Mouse (Mus musculus): Measurements from ENCODE around the gene Fam216a. TPM values are rescaled to one million over a fixed set of nuclear protein-coding genes. Genes with fewer than 3 reads are reported as not detected.
A peak's percentile ranks its signal among the peaks of the same experiment; 100 is the strongest.

Fam216a gene
- polyA plus RNA-seq, 1 experiment from 2014 or later: 55.5 TPM

GRCm38 (mm10) chr5:122390671-122391070 is 18.5 kb upstream of the Fam216a start:
- peaks cover 8% of the 10 kb centered on the region for H3K4me1 ChIP-seq
- no peak overlapping the region for H3K9ac ChIP-seq
- H3K27ac ChIP-seq (replicated peaks): no peak overlapping the region
- no peaks in the 10 kb centered on the region for H3K27me3 ChIP-seq (replicated peaks)
- no peak for ATAC-seq (ENCODE audit: extremely low read depth, insufficient number of reproducible peaks, low FRiP score, low TSS enrichment)
- H3K9me3 ChIP-seq: no peaks in the 10 kb centered on the region
- no peak overlapping the region for H3K4me2 ChIP-seq
- H3K4me3 ChIP-seq: no peak overlapping the region
- H3K36me3 ChIP-seq: peaks cover 10% of the 10 kb centered on the region; the same call in 1 of the 2 replicates

- H3K4me1 ChIP-seq: peaks cover 8% of the 10 kb centered on the region
- no peaks in the 10 kb centered on the region for H3K27me3 ChIP-seq (replicated peaks)
- H3K9ac ChIP-seq: no peak overlapping the region
- H3K9me3 ChIP-seq: no peaks in the 10 kb centered on the region
- H3K36me3 ChIP-seq: peaks cover 7% of the 10 kb centered on the region; the same call in 1 of the 2 replicates
- no peak overlapping the region for H3K4me3 ChIP-seq
- H3K27ac ChIP-seq (replicated peaks): no peak overlapping the region
- WGBS: 84% methylated on average over 5 of the region's 5 CpGs
- H3K4me2 ChIP-seq: no peak overlapping the region
- no peak for ATAC-seq (ENCODE audit: extremely low read depth, insufficient number of reproducible peaks, low FRiP score, low TSS enrichment)
Measured at GRCm38 (mm10) chr5:122390006-122390405, 17.8 kb upstream of the Fam216a start.

GRCm38 (mm10) chr5:122379374-122380155 is 7.4 kb upstream of the Fam216a start:
- ATAC-seq (ENCODE audit: extremely low read depth, insufficient number of reproducible peaks, low FRiP score, low TSS enrichment): no peak
- Histone ChIP-seq H3K36me3 (peaks cover 69% of the 10 kb centered on the region), H3K4me1 (no peaks in the 10 kb centered on the region), H3K9me3 (no peaks in the 10 kb centered on the region), H3K27me3 (replicated peaks) (no peaks in the 10 kb centered on the region), H3K4me3 (no peak overlapping the region), H3K4me2 (no peak overlapping the region), H3K27ac (replicated peaks) (no peak overlapping the region), H3K9ac (no peak overlapping the region)
- 49% methylated on average over 11 of the region's 11 CpGs for WGBS

GRCm38 (mm10) chr5:122378171-122378570 is 6.0 kb upstream of the Fam216a start:
- no peak for ATAC-seq (ENCODE audit: extremely low read depth, insufficient number of reproducible peaks, low FRiP score, low TSS enrichment)
- H3K9me3 ChIP-seq: no peaks in the 10 kb centered on the region
- H3K4me3 ChIP-seq: no peak overlapping the region
- peaks cover 77% of the 10 kb centered on the region for H3K36me3 ChIP-seq
- no peaks in the 10 kb centered on the region for H3K27me3 ChIP-seq (replicated peaks)
- no peak overlapping the region for H3K9ac ChIP-seq
- 90% methylated on average over 12 of the region's 12 CpGs for WGBS
- no peak overlapping the region for H3K27ac ChIP-seq (replicated peaks)
- H3K4me1 ChIP-seq: peaks cover 5% of the 10 kb centered on the region
- no peak overlapping the region for H3K4me2 ChIP-seq

GRCm38 (mm10) chr5:122377101-122377833 is 5.1 kb upstream of the Fam216a start:
- Histone ChIP-seq H3K9me3 (no peaks in the 10 kb centered on the region), H3K27me3 (replicated peaks) (no peaks in the 10 kb centered on the region), H3K9ac (no peak overlapping the region), H3K4me1 (peaks cover 10% of the 10 kb centered on the region), H3K36me3 (peaks cover 71% of the 10 kb centered on the region), H3K27ac (replicated peaks) (no peak overlapping the region), H3K4me3 (no peak overlapping the region), H3K4me2 (no peak overlapping the region)
- WGBS: 83% methylated on average over 4 of the region's 4 CpGs
- ATAC-seq (ENCODE audit: extremely low read depth, insufficient number of reproducible peaks, low FRiP score, low TSS enrichment): no peak

- no peak for ATAC-seq (ENCODE audit: extremely low read depth, insufficient number of reproducible peaks, low FRiP score, low TSS enrichment)
- WGBS: 5% methylated on average over 5 of the region's 5 CpGs
Measured at GRCm38 (mm10) chr5:122372878-122373277, 714 bp upstream of the Fam216a start.

GRCm38 (mm10) chr5:122371591-122372191 is 473 bp downstream of the Fam216a start, which contains the start of gene Gpn3:
TSS of gene Gpn3 (plus strand) at chr5:122371876.
- Histone ChIP-seq H3K36me3 (peaks cover 60% of the 10 kb centered on the region), H3K9ac (peak within 1 kb of the TSS; percentile 89), H3K4me3 (peak within 1 kb of the TSS; percentile 70), H3K4me1 (peaks cover 16% of the 10 kb centered on the region), H3K9me3 (no peaks in the 10 kb centered on the region), H3K4me2 (peak within 1 kb of the TSS; percentile 91), H3K27me3 (replicated peaks) (no peaks in the 10 kb centered on the region), H3K27ac (replicated peaks) (peak within 1 kb of the TSS; percentile 95)
- ATAC-seq (ENCODE audit: extremely low read depth, insufficient number of reproducible peaks, low FRiP score, low TSS enrichment): peak; percentile 47
- WGBS: under 1% methylated on average over 28 of the region's 46 CpGs

More at GRCm38 (mm10) chr5:122372878-122373277, 714 bp upstream of the Fam216a start:
- Histone ChIP-seq H3K9ac (peak overlapping the region; percentile 89), H3K36me3 (peaks cover 55% of the 10 kb centered on the region), H3K27me3 (replicated peaks) (no peaks in the 10 kb centered on the region), H3K4me2 (peak overlapping the region; percentile 91), H3K4me1 (peaks cover 16% of the 10 kb centered on the region), H3K4me3 (peak overlapping the region; percentile 70), H3K9me3 (no peaks in the 10 kb centered on the region), H3K27ac (replicated peaks) (peak overlapping the region; percentile 95)

GRCm38 (mm10) chr5:122354492-122355067 is 17.6 kb downstream of the Fam216a start:
- under 1% methylated on average over 49 of the region's 57 CpGs for WGBS
- H3K9ac ChIP-seq: peak overlapping the region; percentile 98
- no peaks in the 10 kb centered on the region for H3K27me3 ChIP-seq (replicated peaks)
- peaks cover 16% of the 10 kb centered on the region for H3K4me1 ChIP-seq
- peaks cover 17% of the 10 kb centered on the region for H3K36me3 ChIP-seq
- peak overlapping the region; percentile 85 for H3K27ac ChIP-seq (replicated peaks)
- peak; percentile 85 for ATAC-seq (ENCODE audit: extremely low read depth, insufficient number of reproducible peaks, low FRiP score, low TSS enrichment)
- H3K4me3 ChIP-seq: peak overlapping the region; percentile 96
- H3K4me2 ChIP-seq: peak overlapping the region; percentile 88
- no peaks in the 10 kb centered on the region for H3K9me3 ChIP-seq

- Histone ChIP-seq H3K4me3 (peak within 1 kb of the TSS; percentile 96), H3K9ac (peak within 1 kb of the TSS; percentile 98), H3K27me3 (replicated peaks) (no peaks in the 10 kb centered on the region), H3K36me3 (peaks cover 14% of the 10 kb centered on the region), H3K27ac (replicated peaks) (peak within 1 kb of the TSS; percentile 85), H3K4me2 (peak within 1 kb of the TSS; percentile 88), H3K9me3 (no peaks in the 10 kb centered on the region), H3K4me1 (peaks cover 16% of the 10 kb centered on the region)
- WGBS: 2% methylated on average over 51 of the region's 51 CpGs
- ATAC-seq (ENCODE audit: extremely low read depth, insufficient number of reproducible peaks, low FRiP score, low TSS enrichment): peak; percentile 90
Measured at GRCm38 (mm10) chr5:122353807-122354491, 18.2 kb downstream of the Fam216a start, which contains the start of the genes Rad9b and Vps29. TSS of gene Rad9b (minus strand) at chr5:122354233. TSS of gene Vps29 (plus strand) at chr5:122354369.

GRCm38 (mm10) chr5:122345777-122346176 is 26.4 kb downstream of the Fam216a start:
- H3K4me3 ChIP-seq: no peak overlapping the region
- no peaks in the 10 kb centered on the region for H3K36me3 ChIP-seq
- WGBS: 70% methylated on average over 4 of the region's 4 CpGs
- no peaks in the 10 kb centered on the region for H3K9me3 ChIP-seq
- no peak overlapping the region for H3K27ac ChIP-seq (replicated peaks)
- H3K9ac ChIP-seq: no peak overlapping the region
- H3K4me2 ChIP-seq: no peak overlapping the region
- H3K27me3 ChIP-seq (replicated peaks): no peaks in the 10 kb centered on the region
- peaks cover 5% of the 10 kb centered on the region; the same call in 1 of the 2 replicates for H3K4me1 ChIP-seq
- no peak for ATAC-seq (ENCODE audit: extremely low read depth, insufficient number of reproducible peaks, low FRiP score, low TSS enrichment)
